Mouse (Mus musculus): ENCODE data around the gene Sez6l.

DNA sequence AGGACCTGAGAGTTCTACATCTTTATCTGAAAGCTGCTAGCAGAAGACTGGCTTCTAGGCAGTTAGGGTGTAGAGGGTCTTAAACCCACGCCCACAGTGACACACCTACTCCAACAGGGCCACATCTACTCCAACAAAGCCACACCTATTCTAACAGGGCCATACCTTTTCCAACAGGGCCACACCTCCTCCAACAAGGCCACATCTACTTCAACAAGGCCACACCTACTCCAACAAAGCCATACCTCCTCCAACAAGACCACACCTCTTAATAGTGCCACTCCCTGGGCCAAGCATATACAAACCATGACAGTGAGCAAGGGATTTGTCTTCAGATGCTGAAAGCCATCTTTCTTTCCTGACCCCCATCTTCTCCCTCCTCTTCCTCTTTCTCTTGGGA, 14.7 kb upstream of the Sez6l start:
- TF ChIP-seq CTCF (IDR thresholded peaks at IDR 0.05; ENCODE audit: extremely low read depth, insufficient read depth, insufficient read length, insufficient replicate concordance) (no peak), POLR2A (IDR thresholded peaks at IDR 0.05; ENCODE audit: low read depth, low read length) (no peak)
